Mouse (Mus musculus): ENCODE data around the gene Dnajc14. TPM values are rescaled to one million over a fixed set of nuclear protein-coding genes. Genes with fewer than 3 reads are reported as not detected.

Dnajc14 gene
- polyA plus RNA-seq, 1 experiment from 2014 or later: 59.4 TPM

DNA sequence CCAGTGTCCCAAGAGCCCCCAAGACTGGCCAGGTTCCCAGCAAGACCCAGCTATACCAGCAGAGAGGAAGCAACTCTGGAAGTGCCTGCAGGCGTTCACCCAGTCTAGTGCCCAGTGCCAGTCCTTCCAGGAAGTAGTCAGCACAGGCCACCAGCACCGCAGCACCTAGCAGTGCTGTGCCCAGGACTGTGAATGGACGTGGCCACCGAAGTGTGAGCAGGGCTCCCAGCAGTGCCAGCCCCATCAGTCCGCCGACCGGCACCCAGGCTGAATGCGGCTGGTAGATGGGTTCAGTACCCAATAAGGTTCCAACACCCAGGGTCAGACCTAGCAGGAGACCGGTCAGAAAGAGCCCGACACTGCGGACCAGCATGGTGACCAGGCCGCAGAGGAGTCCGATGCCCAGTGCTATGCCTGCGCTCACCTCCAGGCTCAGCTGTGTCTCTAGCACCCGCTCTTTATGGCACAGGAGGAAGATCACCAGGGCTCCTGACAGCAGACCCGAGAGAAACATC is 1.8 kb upstream of the Dnajc14 start:
- H3K36me3 ChIP-seq (replicated peaks): no peaks in the 10 kb centered on the region
- H3K4me1 ChIP-seq: peaks cover 32% of the 10 kb centered on the region
- no peak overlapping the region for H3K9ac ChIP-seq
- 90% methylated on average over 16 of the region's 16 CpGs for WGBS
- no peaks in the 10 kb centered on the region for H3K9me3 ChIP-seq
- H3K27me3 ChIP-seq (replicated peaks): no peaks in the 10 kb centered on the region
- H3K4me3 ChIP-seq: no peak overlapping the region
- no peak for ATAC-seq (replicated peaks)
- H3K27ac ChIP-seq: no peak overlapping the region
- H3K4me2 ChIP-seq: no peak overlapping the region

DNA sequence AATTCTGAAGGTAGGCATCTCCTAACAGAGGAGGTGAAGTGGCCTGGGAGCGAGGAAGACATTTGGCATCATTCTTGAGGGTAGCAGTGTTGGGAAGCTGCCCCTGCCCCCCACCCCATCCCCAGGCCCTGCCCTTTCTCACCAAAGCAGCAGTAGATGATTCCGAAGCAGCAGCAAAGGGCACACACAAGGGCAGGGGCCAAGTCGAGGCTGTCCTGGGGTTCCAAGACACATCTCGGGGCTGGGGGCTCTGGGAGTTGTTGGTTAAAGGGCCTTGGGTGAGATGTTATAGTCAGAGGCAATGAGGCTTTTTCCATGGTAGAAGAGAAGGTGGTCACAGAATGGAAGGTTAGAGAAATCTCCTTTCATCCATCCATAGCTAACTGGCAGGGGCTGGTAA is 906 bp upstream of the Dnajc14 start:
- Histone ChIP-seq H3K9me3 (no peaks in the 10 kb centered on the region), H3K27me3 (replicated peaks) (no peaks in the 10 kb centered on the region), H3K4me1 (peaks cover 41% of the 10 kb centered on the region), H3K36me3 (replicated peaks) (no peaks in the 10 kb centered on the region), H3K9ac (0 out of 2 replicates have a peak overlapping the region, but pooled peaks have one; percentile 22), H3K4me3 (peak overlapping the region; percentile 96; the same call in 1 of the 2 replicates), H3K4me2 (peak overlapping the region; percentile 89), H3K27ac (peak overlapping the region; percentile 97; the same call in 1 of the 2 replicates)
- ATAC-seq (replicated peaks): no peak
- 65% methylated on average over 4 of the region's 4 CpGs for WGBS

DNA sequence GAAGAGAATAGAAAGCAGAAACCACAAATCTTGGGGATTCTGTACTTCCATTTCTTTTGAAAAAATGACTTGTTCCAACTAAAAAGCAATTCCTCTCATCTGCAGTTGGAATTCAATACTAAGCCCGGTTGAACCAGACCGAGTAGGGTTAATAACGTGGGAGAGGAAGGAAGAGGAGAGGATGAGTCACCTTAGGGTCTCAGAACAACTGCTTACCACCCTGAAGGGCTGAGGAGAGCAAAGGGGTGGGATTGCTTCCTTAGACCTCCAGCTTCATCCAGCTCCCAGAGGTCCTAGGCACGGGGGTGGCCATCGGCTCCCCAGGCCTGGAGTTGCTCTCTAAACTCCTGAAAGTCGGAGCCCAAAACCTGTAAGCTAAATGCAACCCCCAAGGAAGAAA is 501 bp upstream of the Dnajc14 start:
- 14% methylated on average over 6 of the region's 6 CpGs for whole genome bisulfite sequencing

DNA sequence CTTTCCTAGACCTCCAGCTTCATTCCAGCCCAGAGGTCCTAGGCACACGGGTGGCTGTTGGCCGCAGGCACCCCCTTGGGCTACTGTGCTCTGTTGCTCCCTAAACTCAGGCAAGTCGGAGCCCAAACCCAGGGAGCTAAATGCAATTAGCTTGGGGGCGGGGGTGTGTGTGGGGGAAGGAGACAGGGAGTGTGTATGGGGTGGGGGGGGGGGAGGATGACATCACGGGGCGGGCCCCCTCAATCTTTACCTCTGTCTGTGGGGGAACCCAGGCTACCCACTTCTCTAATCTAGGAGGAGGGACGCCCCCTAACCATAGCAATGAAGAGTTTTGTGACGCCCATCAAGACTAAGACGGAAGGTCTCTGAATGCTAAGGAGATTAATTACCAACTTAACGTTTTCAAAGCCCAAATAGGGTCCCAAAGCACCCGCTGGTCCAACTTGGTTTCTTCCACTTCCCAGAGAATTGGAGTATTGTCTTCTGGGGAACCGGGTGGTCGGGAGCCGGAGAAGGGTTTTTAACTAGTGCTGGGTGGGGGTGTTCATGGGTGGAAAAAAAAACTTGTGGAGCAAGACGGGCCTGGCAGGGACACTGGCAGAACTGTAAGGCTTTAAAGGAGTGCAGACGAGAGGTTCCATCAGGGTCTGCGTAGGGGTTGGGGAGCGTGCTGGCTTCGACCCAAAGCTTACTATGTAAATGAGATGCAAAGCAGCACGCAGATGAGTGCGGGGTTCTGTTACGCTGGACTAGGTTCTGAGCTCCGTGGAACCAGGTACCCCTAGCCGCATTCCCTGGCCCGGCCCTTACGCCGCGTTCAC is 619 bp downstream of the Dnajc14 start, which contains the start of gene Tmem198b:
Tmem198b (minus strand) TSS at position 100 of the 821 bp plus-strand sequence.
- H3K36me3 ChIP-seq (replicated peaks): no peaks in the 10 kb centered on the region; the same call in 1 of the 2 replicates
- WGBS: 0% methylated on average over 27 of the region's 28 CpGs

More for the DNA sequence above, 501 bp upstream of the Dnajc14 start:
- Histone ChIP-seq H3K27me3 (replicated peaks) (no peaks in the 10 kb centered on the region), H3K4me3 (peak overlapping the region; percentile 96), H3K9me3 (no peaks in the 10 kb centered on the region), H3K9ac (peak overlapping the region; percentile 82), H3K4me1 (peaks cover 45% of the 10 kb centered on the region), H3K27ac (peak overlapping the region; percentile 97), H3K4me2 (peak overlapping the region; percentile 89), H3K36me3 (replicated peaks) (no peaks in the 10 kb centered on the region)
- ATAC-seq (replicated peaks): no peak

DNA sequence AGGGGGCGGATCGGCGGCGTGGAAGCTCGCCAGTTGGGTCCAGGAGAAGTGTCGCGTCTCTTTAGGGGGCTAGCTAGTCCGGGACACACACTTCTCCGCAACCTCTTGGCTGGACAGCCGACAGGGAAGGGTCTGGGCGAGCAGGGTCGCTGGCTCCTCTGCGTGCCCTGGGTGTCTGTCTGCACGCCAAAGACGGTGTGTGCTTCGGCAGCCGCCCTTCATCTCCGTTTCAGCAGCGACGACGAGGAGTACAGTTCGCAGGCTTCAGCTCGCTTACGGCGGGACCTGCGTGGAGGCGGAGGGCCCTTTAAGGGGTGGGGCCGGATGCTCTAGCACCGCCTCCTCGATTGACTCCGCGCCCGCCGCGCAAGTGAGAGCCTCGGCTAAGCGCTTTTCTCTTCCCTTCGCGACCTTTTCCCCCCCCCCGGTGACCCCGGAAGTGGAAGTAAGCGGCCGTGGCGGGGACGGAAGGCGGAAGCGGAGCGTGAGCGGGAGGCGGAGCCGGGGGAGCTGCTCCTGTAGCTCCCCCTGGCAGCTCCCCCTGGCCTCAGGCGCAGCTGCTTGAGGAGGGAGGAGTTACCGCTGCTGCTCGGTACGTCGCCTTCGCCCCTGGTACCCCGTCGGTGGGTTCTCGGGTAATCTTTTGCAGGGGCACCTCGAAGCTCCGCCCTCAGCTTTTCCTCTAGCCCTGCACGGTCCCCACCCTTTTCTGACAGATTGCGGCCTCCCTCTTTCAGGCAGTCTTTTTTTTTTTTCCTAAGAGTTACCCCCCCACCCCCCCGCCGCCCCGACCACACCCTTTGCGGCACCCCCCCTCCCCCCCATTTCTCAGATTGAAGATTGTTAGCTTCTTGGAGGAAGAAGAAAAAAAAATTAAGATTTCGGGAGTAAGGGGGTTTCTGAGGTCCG is 1.5 kb downstream of the Dnajc14 start:
- WGBS: under 1% methylated on average over 69 of the region's 70 CpGs
- no peaks in the 10 kb centered on the region for H3K27me3 ChIP-seq (replicated peaks)
- ATAC-seq (replicated peaks): peak; percentile 94

More for the DNA sequence above, 619 bp downstream of the Dnajc14 start, which contains the start of gene Tmem198b:
- Histone ChIP-seq H3K27me3 (replicated peaks) (no peaks in the 10 kb centered on the region), H3K4me2 (peak within 1 kb of the TSS; percentile 89), H3K9ac (peak within 1 kb of the TSS; percentile 82), H3K27ac (peak within 1 kb of the TSS; percentile 97), H3K4me1 (peaks cover 56% of the 10 kb centered on the region), H3K9me3 (no peaks in the 10 kb centered on the region), H3K4me3 (peak within 1 kb of the TSS; percentile 96)
- peak; percentile 68 for ATAC-seq (replicated peaks)

DNA sequence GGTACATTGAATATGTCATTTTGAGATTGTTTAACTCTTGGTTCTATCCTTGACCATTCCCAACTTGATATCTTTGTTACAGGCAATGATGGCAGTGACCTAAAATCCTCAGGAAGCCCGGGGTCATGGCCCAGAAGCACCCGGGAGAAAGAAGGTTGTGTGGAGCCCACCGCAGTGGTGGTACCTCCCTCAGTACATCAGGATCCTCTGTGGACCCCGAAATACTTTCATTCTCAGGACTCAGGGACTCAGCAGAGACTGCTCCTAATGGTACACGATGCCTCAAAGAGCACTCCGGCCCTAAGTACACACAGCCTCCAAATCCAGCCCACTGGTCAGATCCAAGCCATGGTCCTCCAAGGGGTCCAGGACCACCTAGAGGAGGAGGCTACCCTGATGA is 2.2 kb downstream of the Dnajc14 start:
- Histone ChIP-seq H3K4me3 (peak overlapping the region; percentile 96), H3K27me3 (replicated peaks) (no peaks in the 10 kb centered on the region), H3K4me1 (peaks cover 65% of the 10 kb centered on the region), H3K9me3 (no peaks in the 10 kb centered on the region), H3K27ac (peak overlapping the region; percentile 97), H3K4me2 (peak overlapping the region; percentile 89), H3K9ac (peak overlapping the region; percentile 82), H3K36me3 (replicated peaks) (no peaks in the 10 kb centered on the region; the same call in 1 of the 2 replicates)
- 54% methylated on average over 6 of the region's 6 CpGs for WGBS
- no peak for ATAC-seq (replicated peaks)

More for the DNA sequence above, 1.5 kb downstream of the Dnajc14 start:
- peak overlapping the region; percentile 82 for H3K9ac ChIP-seq
- H3K4me1 ChIP-seq: peaks cover 64% of the 10 kb centered on the region
- H3K4me2 ChIP-seq: peak overlapping the region; percentile 89
- H3K4me3 ChIP-seq: peak overlapping the region; percentile 96
- H3K9me3 ChIP-seq: no peaks in the 10 kb centered on the region
- no peaks in the 10 kb centered on the region; the same call in 1 of the 2 replicates for H3K36me3 ChIP-seq (replicated peaks)
- H3K27ac ChIP-seq: peak overlapping the region; percentile 97

DNA sequence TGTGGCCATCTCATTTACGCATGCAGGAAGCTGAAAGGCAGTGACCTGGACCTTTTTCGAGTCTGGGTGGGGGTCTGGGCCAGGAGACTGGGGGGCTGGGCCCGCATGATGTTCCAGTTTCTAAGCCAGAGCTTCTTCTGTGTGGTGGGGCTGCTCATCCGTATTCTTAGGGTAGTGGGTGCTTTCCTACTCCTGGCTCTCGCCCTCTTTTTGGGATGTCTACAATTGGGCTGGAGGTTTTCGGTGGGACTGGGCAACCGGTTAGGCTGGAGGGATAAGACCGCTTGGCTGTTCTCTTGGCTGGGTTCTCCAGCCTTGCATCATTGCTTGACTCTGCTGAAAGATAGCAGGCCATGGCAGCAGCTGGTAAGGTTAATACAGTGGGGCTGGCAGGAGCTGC is 3.2 kb downstream of the Dnajc14 start:
- 94% methylated on average over 8 of the region's 8 CpGs for WGBS
- H3K27ac ChIP-seq: no peak overlapping the region
- H3K4me1 ChIP-seq: peaks cover 65% of the 10 kb centered on the region
- H3K9ac ChIP-seq: peak overlapping the region; percentile 38
- peak overlapping the region; percentile 96 for H3K4me3 ChIP-seq
- no peak for ATAC-seq (replicated peaks)
- H3K36me3 ChIP-seq (replicated peaks): no peaks in the 10 kb centered on the region; the same call in 1 of the 2 replicates
- H3K9me3 ChIP-seq: no peaks in the 10 kb centered on the region
- H3K27me3 ChIP-seq (replicated peaks): no peaks in the 10 kb centered on the region
- H3K4me2 ChIP-seq: peak overlapping the region; percentile 89

DNA sequence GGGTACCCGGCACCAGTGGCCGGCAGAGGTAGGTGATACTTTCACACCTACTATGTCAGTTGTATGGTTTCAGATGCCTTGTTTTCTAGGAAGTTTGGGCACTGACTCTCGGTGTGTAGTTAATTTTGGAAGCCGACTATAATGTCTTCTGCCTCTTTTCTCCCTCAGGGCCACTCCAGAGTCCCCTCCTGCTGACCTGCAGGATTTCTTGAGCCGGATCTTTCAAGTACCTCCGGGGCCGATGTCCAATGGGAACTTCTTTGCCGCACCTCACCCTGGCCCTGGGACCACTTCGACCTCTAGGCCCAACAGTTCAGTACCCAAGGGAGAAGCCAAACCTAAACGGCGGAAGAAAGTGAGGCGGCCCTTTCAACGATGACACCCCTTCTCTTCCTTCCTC is 13.2 kb downstream of the Dnajc14 start, which contains the start of gene Sarnp:
Sarnp (plus strand) TSS at position 301 of the 400 bp plus-strand sequence.
- peaks cover 49% of the 10 kb centered on the region for H3K36me3 ChIP-seq (replicated peaks)
- no peak within 1 kb of the TSS for H3K4me2 ChIP-seq
- WGBS: 90% methylated on average over 13 of the region's 13 CpGs

DNA sequence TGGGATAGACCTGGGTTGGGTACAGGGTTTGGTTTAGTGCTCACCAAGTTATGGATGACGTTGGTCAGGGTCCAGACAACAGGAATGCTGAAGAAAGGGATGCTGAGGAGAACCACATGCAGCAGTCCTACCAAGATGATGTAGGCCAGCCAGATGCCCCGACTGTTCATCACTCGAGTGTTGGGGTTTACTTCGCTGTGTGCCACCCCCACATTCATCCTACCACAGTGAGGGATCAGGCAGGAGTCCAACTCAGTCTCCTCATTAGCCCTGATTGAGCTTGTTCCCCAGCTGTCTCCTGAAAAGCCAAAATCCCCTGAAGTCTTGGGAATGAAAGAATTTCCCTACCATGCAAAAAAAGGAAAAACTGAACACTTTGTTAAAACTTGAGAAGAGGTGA is 16.4 kb downstream of the Dnajc14 start:
- H3K9me3 ChIP-seq: no peaks in the 10 kb centered on the region
- H3K4me2 ChIP-seq: no peak overlapping the region
- ATAC-seq (replicated peaks): no peak
- no peak overlapping the region for H3K27ac ChIP-seq
- peaks cover 41% of the 10 kb centered on the region for H3K36me3 ChIP-seq (replicated peaks)
- peaks cover 21% of the 10 kb centered on the region for H3K4me1 ChIP-seq
- no peak overlapping the region for H3K9ac ChIP-seq
- 92% methylated on average over 4 of the region's 4 CpGs for WGBS
- no peak overlapping the region for H3K4me3 ChIP-seq
- no peaks in the 10 kb centered on the region for H3K27me3 ChIP-seq (replicated peaks)

More for the DNA sequence above, 13.2 kb downstream of the Dnajc14 start, which contains the start of gene Sarnp:
- ATAC-seq (replicated peaks): no peak
- Histone ChIP-seq H3K4me1 (peaks cover 14% of the 10 kb centered on the region), H3K27ac (no peak within 1 kb of the TSS), H3K4me3 (no peak within 1 kb of the TSS), H3K9me3 (no peaks in the 10 kb centered on the region), H3K27me3 (replicated peaks) (no peaks in the 10 kb centered on the region), H3K9ac (no peak within 1 kb of the TSS)

DNA sequence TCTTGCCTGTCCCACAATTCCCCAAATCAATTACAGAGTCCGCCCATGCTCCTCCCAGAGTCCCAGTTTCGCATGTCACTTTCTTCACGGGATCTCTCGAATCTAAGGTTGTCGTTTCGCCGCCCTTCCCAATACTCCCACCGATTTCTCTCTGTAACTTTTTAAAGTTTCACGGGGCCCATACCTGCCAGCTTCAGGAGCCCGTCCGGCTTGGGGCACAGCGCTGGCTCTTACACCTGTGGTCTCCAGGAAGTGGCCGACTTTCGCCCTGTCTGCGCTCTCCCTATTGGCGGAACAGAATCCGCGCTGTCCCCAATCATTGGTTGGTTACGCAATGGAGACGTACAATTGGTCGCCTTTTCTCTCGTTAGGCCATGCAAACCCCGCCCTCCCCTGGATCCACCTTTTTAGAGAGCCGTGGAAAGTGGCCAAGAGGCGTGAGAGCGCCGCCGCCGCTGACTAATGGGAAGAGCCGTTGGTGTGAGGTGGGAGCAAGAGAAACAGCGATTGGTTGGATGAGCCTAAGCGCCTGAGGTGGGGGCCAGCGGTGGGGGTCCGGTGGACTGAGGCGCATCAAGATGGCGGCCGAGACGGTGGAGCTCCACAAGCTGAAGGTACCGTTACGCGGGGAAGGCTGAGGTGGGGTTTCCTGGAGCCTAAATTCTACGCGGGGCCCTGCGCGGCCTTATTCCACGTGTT is 17.6 kb downstream of the Dnajc14 start, which contains the start of gene Ormdl2:
Ormdl2 (minus strand) TSS at position 288 of the 699 bp plus-strand sequence.
- H3K4me1 ChIP-seq: peaks cover 21% of the 10 kb centered on the region
- H3K4me2 ChIP-seq: peak within 1 kb of the TSS; percentile 83
- H3K9me3 ChIP-seq: no peaks in the 10 kb centered on the region
- H3K36me3 ChIP-seq (replicated peaks): peaks cover 31% of the 10 kb centered on the region
- ATAC-seq (replicated peaks): peak; percentile 100
- peak within 1 kb of the TSS; percentile 62 for H3K9ac ChIP-seq
- under 1% methylated on average over 46 of the region's 46 CpGs for WGBS
- peak within 1 kb of the TSS; percentile 67; the same call in 1 of the 2 replicates for H3K27ac ChIP-seq
- no peaks in the 10 kb centered on the region for H3K27me3 ChIP-seq (replicated peaks)
- H3K4me3 ChIP-seq: peak within 1 kb of the TSS; percentile 68

DNA sequence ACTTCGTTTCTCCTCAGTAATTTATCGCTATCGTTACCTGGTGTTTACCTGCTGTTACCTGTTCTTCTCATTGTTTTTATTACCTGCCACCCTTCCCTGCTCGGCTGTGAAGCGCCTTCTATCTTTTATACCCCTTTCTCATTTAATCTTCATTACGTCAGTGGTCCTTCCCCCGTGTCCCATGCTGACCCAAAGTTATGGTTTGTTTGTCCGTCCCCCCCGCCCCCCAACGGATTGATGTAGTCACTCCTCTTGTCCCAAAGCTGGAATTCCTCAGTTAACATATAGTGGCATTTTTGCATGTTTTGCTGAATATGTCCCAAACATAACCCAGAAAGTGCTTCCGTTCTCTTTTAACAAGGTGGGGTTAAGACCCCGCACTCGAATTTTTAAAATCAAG is 18.3 kb downstream of the Dnajc14 start:
- Histone ChIP-seq H3K9me3 (no peaks in the 10 kb centered on the region), H3K4me1 (peaks cover 21% of the 10 kb centered on the region), H3K4me2 (peak overlapping the region; percentile 83), H3K36me3 (replicated peaks) (peaks cover 26% of the 10 kb centered on the region), H3K9ac (peak overlapping the region; percentile 62), H3K27me3 (replicated peaks) (no peaks in the 10 kb centered on the region), H3K4me3 (peak overlapping the region; percentile 68), H3K27ac (peak overlapping the region; percentile 67; the same call in 1 of the 2 replicates)
- 4% methylated on average over 13 of the region's 13 CpGs for WGBS
- ATAC-seq (replicated peaks): peak; percentile 27

All from midbrain, embryonic 15.5 days (tissue).